Mouse (Mus musculus): Measurements from ENCODE around the gene Got2. TPM values are rescaled to one million over a fixed set of nuclear protein-coding genes. Genes with fewer than 3 reads are reported as not detected.

Got2 gene
- polyA plus RNA-seq, 2 experiments, result 60.2 to 101 TPM

DNA sequence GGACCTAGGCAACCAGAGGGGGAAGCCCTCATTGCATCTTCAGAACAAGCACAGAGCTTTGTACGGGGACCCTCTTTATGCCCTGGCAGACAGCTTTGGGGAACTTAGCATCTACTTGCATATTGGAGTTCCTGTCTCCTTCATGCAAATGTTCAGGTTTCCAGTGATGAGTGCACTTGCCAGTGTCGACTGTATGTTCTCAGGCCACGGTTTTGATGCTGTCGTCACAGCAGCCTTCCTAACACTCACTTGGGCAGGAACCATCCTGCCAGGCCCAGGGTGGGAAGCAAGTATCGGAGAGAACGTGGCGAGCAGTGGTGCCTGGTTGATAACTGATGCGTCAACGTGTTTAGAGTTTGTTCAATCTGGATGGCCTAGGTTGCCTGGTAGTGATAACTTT lies 6.2 kb downstream of the Got2 start:
- no peak overlapping the region for H3K9ac ChIP-seq (ENCODE audit: low read depth, low read length, severe bottlenecking)
- 90% methylated on average over 9 of the region's 9 CpGs for WGBS
- peaks cover 3% of the 10 kb centered on the region; the same call in 1 of the 2 replicates for H3K36me3 ChIP-seq (ENCODE audit: control insufficient read depth, insufficient read depth, low read length)
- no peaks in the 10 kb centered on the region for H3K9me3 ChIP-seq (ENCODE audit: control insufficient read depth, low read length)
- no peak for TF ChIP-seq POLR2A (IDR thresholded peaks at IDR 0.05; ENCODE audit: borderline replicate concordance, extremely low read depth, insufficient read depth, insufficient read length)
- H3K27me3 ChIP-seq (ENCODE audit: control insufficient read depth, insufficient read depth, low read length), result no peaks in the 10 kb centered on the region
- H3K4me2 ChIP-seq (replicated peaks; ENCODE audit: low read depth, low read length, severe bottlenecking), result no peak overlapping the region
- DNase-seq (ENCODE audit: low spot score), result no peak
- ATAC-seq (ENCODE audit: low FRiP score, low read depth), result no peak
- H3K4me3 ChIP-seq (replicated peaks; ENCODE audit: low read length), result no peak overlapping the region
- no peak overlapping the region for H3K27ac ChIP-seq (replicated peaks; ENCODE audit: low read depth, low read length)
- H3K4me1 ChIP-seq (ENCODE audit: control insufficient read depth, insufficient read depth, low read length), result peaks cover 3% of the 10 kb centered on the region; the same call in 1 of the 2 replicates

DNA sequence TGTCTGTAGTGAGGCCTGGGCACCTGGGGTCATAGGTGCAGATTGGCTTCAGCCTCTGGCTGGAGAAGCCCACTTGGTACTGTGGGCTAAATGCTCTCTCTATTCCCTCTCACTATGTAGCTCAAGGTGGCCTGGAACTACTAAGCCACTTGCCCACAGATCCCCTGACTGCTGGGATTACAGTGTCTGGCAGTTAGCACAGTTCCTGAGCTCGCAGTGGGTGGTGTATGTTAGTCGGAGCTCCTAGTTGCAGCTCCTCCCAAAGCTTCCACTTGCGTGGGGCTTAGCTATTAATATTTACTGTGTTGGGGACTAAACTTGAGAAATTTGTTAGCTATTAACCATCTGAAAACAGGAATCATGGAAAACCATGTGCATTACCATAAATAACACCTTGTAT lies 6.8 kb downstream of the Got2 start:
- Histone ChIP-seq H3K36me3 (ENCODE audit: control insufficient read depth, insufficient read depth, low read length) (peaks cover 9% of the 10 kb centered on the region), H3K27ac (replicated peaks; ENCODE audit: low read depth, low read length) (no peak overlapping the region), H3K27me3 (ENCODE audit: control insufficient read depth, insufficient read depth, low read length) (no peaks in the 10 kb centered on the region), H3K9me3 (ENCODE audit: control insufficient read depth, low read length) (no peaks in the 10 kb centered on the region), H3K4me2 (replicated peaks; ENCODE audit: low read depth, low read length, severe bottlenecking) (no peak overlapping the region), H3K9ac (ENCODE audit: low read depth, low read length, severe bottlenecking) (no peak overlapping the region), H3K4me3 (replicated peaks; ENCODE audit: low read length) (no peak overlapping the region), H3K4me1 (ENCODE audit: control insufficient read depth, insufficient read depth, low read length) (no peaks in the 10 kb centered on the region; the same call in 1 of the 2 replicates)
- TF ChIP-seq POLR2A (IDR thresholded peaks at IDR 0.05; ENCODE audit: borderline replicate concordance, extremely low read depth, insufficient read depth, insufficient read length), result no peak
- no peak for ATAC-seq (ENCODE audit: low FRiP score, low read depth)
- DNase-seq (ENCODE audit: low spot score), result no peak
- WGBS, result 72% methylated on average over 3 of the region's 3 CpGs

GRCm38 (mm10) chr8:95879823-95880222 lies 8.5 kb downstream of the Got2 start:
- no peak for TF ChIP-seq POLR2A (IDR thresholded peaks at IDR 0.05; ENCODE audit: borderline replicate concordance, extremely low read depth, insufficient read depth, insufficient read length)

GRCm38 (mm10) chr8:95878176-95878962 lies 10.0 kb downstream of the Got2 start:
- no peaks in the 10 kb centered on the region for H3K9me3 ChIP-seq (ENCODE audit: control insufficient read depth, low read length)
- H3K4me2 ChIP-seq (replicated peaks; ENCODE audit: low read depth, low read length, severe bottlenecking), result no peak overlapping the region
- no peaks in the 10 kb centered on the region for H3K27me3 ChIP-seq (ENCODE audit: control insufficient read depth, insufficient read depth, low read length)
- no peak for TF ChIP-seq POLR2A (IDR thresholded peaks at IDR 0.05; ENCODE audit: borderline replicate concordance, extremely low read depth, insufficient read depth, insufficient read length)
- peaks cover 36% of the 10 kb centered on the region for H3K36me3 ChIP-seq (ENCODE audit: control insufficient read depth, insufficient read depth, low read length)
- no peak overlapping the region for H3K4me3 ChIP-seq (replicated peaks; ENCODE audit: low read length)
- no peaks in the 10 kb centered on the region for H3K4me1 ChIP-seq (ENCODE audit: control insufficient read depth, insufficient read depth, low read length)
- no peak overlapping the region for H3K27ac ChIP-seq (replicated peaks; ENCODE audit: low read depth, low read length)
- H3K9ac ChIP-seq (ENCODE audit: low read depth, low read length, severe bottlenecking), result no peak overlapping the region
- 63% methylated on average over 12 of the region's 12 CpGs for WGBS
- DNase-seq (ENCODE audit: low spot score) (peak; percentile 37), ATAC-seq (ENCODE audit: low FRiP score, low read depth) (no peak)

More at GRCm38 (mm10) chr8:95879823-95880222, 8.5 kb downstream of the Got2 start:
- DNase-seq (ENCODE audit: low spot score) (no peak), ATAC-seq (ENCODE audit: low FRiP score, low read depth) (no peak)
- Histone ChIP-seq H3K4me3 (replicated peaks; ENCODE audit: low read length) (no peak overlapping the region), H3K27me3 (ENCODE audit: control insufficient read depth, insufficient read depth, low read length) (no peaks in the 10 kb centered on the region), H3K4me1 (ENCODE audit: control insufficient read depth, insufficient read depth, low read length) (no peaks in the 10 kb centered on the region), H3K9ac (ENCODE audit: low read depth, low read length, severe bottlenecking) (no peak overlapping the region), H3K36me3 (ENCODE audit: control insufficient read depth, insufficient read depth, low read length) (peaks cover 22% of the 10 kb centered on the region), H3K9me3 (ENCODE audit: control insufficient read depth, low read length) (no peaks in the 10 kb centered on the region), H3K4me2 (replicated peaks; ENCODE audit: low read depth, low read length, severe bottlenecking) (no peak overlapping the region), H3K27ac (replicated peaks; ENCODE audit: low read depth, low read length) (no peak overlapping the region)
- 94% methylated on average over 4 of the region's 4 CpGs for WGBS

GRCm38 (mm10) chr8:95875270-95875669 lies 13.1 kb downstream of the Got2 start:
- no peak for TF ChIP-seq POLR2A (IDR thresholded peaks at IDR 0.05; ENCODE audit: borderline replicate concordance, extremely low read depth, insufficient read depth, insufficient read length)
- Histone ChIP-seq H3K27me3 (ENCODE audit: control insufficient read depth, insufficient read depth, low read length) (no peaks in the 10 kb centered on the region), H3K4me3 (replicated peaks; ENCODE audit: low read length) (no peak overlapping the region), H3K4me2 (replicated peaks; ENCODE audit: low read depth, low read length, severe bottlenecking) (no peak overlapping the region), H3K9me3 (ENCODE audit: control insufficient read depth, low read length) (no peaks in the 10 kb centered on the region), H3K4me1 (ENCODE audit: control insufficient read depth, insufficient read depth, low read length) (no peaks in the 10 kb centered on the region), H3K9ac (ENCODE audit: low read depth, low read length, severe bottlenecking) (no peak overlapping the region), H3K27ac (replicated peaks; ENCODE audit: low read depth, low read length) (no peak overlapping the region), H3K36me3 (ENCODE audit: control insufficient read depth, insufficient read depth, low read length) (peaks cover 65% of the 10 kb centered on the region)
- DNase-seq (ENCODE audit: low spot score), result no peak
- WGBS, result 96% methylated on average over 7 of the region's 7 CpGs
- no peak for ATAC-seq (ENCODE audit: low FRiP score, low read depth)
